Mouse (Mus musculus) erythroblast, embryonic 14.5 days (primary cell): ENCODE results near the gene Resf1. TPM values are rescaled to one million over a fixed set of nuclear protein-coding genes. Genes with fewer than 3 reads are reported as not detected.
"Not testable (repeated sequence)": the region's sequence is repeated elsewhere in the genome, so short reads cannot be mapped to it uniquely, and the experiment has no call there.

Experiments
- H3K27me3 ChIP-seq: 2 replicates; pipeline ENCODE4 v1.6.1; 2012; ENCODE audit warnings: inconsistent platforms; ENCODE audit not compliant: control insufficient read depth
- H3K36me3 ChIP-seq: 2 replicates; pipeline ENCODE4 v1.6.1; 2012; ENCODE audit warnings: mild to moderate bottlenecking, inconsistent platforms; ENCODE audit not compliant: control insufficient read depth
- H3K4me1 ChIP-seq: 2 replicates; pipeline ENCODE4 v1.6.1; 2012; ENCODE audit warnings: inconsistent platforms; ENCODE audit not compliant: control insufficient read depth
- H3K4me3 ChIP-seq: replicated peaks from 2 replicates; pipeline ENCODE3; 2012; ENCODE audit warnings: moderate library complexity, mild to moderate bottlenecking, inconsistent platforms
- H3K9me3 ChIP-seq: 2 replicates; pipeline ENCODE4 v1.6.1; 2012; ENCODE audit warnings: low read length, inconsistent platforms, mixed read lengths; ENCODE audit not compliant: control insufficient read depth
- GATA1 ChIP-seq: IDR thresholded peaks from 2 replicates; pipeline ENCODE4 v1.6.1; 2012; ENCODE audit warnings: low read length, inconsistent platforms, mixed read lengths
- TAL1 ChIP-seq: IDR thresholded peaks from 3 replicates; pipeline ENCODE4 v1.6.1; 2012; ENCODE audit warnings: low read length, inconsistent platforms, mixed read lengths
- polyA plus RNA-seq: library from polyadenylated mRNA; stranded (reverse); fragments of >175 nt; gene quantifications from 2 replicates; pipeline ENCODE4 v1.2.3, GENCODE M21; 2012

The Resf1 gene
- 0.14 and 0.28 TPM in 2 replicates for polyA plus RNA-seq

- Histone ChIP-seq H3K27me3 (no peaks in the 10 kb centered on the region), H3K4me3 (peak within 1 kb of the TSS; percentile 93), H3K4me1 (peaks cover 50% of the 10 kb centered on the region), H3K36me3 (peaks cover 37% of the 10 kb centered on the region), H3K9me3 (peaks cover 14% of the 10 kb centered on the region)
- TF ChIP-seq GATA1 (no peak), TAL1 (no peak)
Measured at GRCm38 (mm10) chr6:149308956-149309932, at the start of gene Resf1. TSS of gene Resf1 (plus strand) at chr6:149309414.

- Histone ChIP-seq H3K27me3 (no peaks in the 10 kb centered on the region), H3K4me1 (no peaks in the 10 kb centered on the region; the same call in 1 of the 2 replicates), H3K36me3 (no peaks in the 10 kb centered on the region), H3K9me3 (peaks cover 3% of the 10 kb centered on the region), H3K4me3 (no peak overlapping the region)
- TF ChIP-seq GATA1 (no peak), TAL1 (no peak)
Measured at GRCm38 (mm10) chr6:149260801-149261239, 48.4 kb upstream of the Resf1 start.

- Histone ChIP-seq H3K4me3 (no peak overlapping the region), H3K27me3 (no peaks in the 10 kb centered on the region), H3K36me3 (no peaks in the 10 kb centered on the region), H3K9me3 (peaks cover 6% of the 10 kb centered on the region; the same call in 1 of the 2 replicates), H3K4me1 (no peaks in the 10 kb centered on the region)
- TF ChIP-seq TAL1, result no peak
- TF ChIP-seq GATA1, result no peak
Measured at GRCm38 (mm10) chr6:149267951-149268350, 41.3 kb upstream of the Resf1 start.

GRCm38 (mm10) chr6:149278248-149278731 is 30.9 kb upstream of the Resf1 start:
- H3K27me3 ChIP-seq, result no peaks in the 10 kb centered on the region
- peaks cover 7% of the 10 kb centered on the region for H3K36me3 ChIP-seq
- peaks cover 17% of the 10 kb centered on the region for H3K9me3 ChIP-seq
- peak overlapping the region; percentile 14 for H3K4me3 ChIP-seq
- TF ChIP-seq GATA1 (peak; percentile 64), TAL1 (peak; percentile 65)
- peaks cover 36% of the 10 kb centered on the region for H3K4me1 ChIP-seq

GRCm38 (mm10) chr6:149278866-149279265 is 30.3 kb upstream of the Resf1 start:
- Histone ChIP-seq H3K36me3 (peaks cover 7% of the 10 kb centered on the region), H3K9me3 (peaks cover 21% of the 10 kb centered on the region), H3K27me3 (no peaks in the 10 kb centered on the region), H3K4me3 (no peak overlapping the region), H3K4me1 (peaks cover 36% of the 10 kb centered on the region)
- TF ChIP-seq TAL1 (no peak), GATA1 (no peak)

GRCm38 (mm10) chr6:149280511-149280910 is 28.7 kb upstream of the Resf1 start:
- Histone ChIP-seq H3K27me3 (no peaks in the 10 kb centered on the region), H3K4me3 (no peak overlapping the region), H3K4me1 (peaks cover 36% of the 10 kb centered on the region), H3K36me3 (peaks cover 7% of the 10 kb centered on the region), H3K9me3 (peaks cover 21% of the 10 kb centered on the region)
- no peak for TF ChIP-seq GATA1
- TF ChIP-seq TAL1, result no peak

GRCm38 (mm10) chr6:149288190-149288589 is 21.0 kb upstream of the Resf1 start:
- H3K36me3 ChIP-seq, H3K4me1 ChIP-seq, H3K9me3 ChIP-seq, H3K4me3 ChIP-seq, H3K27me3 ChIP-seq: not testable (repeated sequence)

GRCm38 (mm10) chr6:149303231-149303630 is 6.0 kb upstream of the Resf1 start:
- H3K4me3 ChIP-seq, H3K27me3 ChIP-seq, H3K36me3 ChIP-seq, H3K4me1 ChIP-seq: not testable (repeated sequence)
- peaks cover 13% of the 10 kb centered on the region for H3K9me3 ChIP-seq

GRCm38 (mm10) chr6:149307092-149307491 is 2.1 kb upstream of the Resf1 start:
- H3K27me3 ChIP-seq, result no peaks in the 10 kb centered on the region
- TF ChIP-seq TAL1 (no peak), GATA1 (no peak)
- H3K4me1 ChIP-seq, result peaks cover 38% of the 10 kb centered on the region
- H3K9me3 ChIP-seq, result peaks cover 14% of the 10 kb centered on the region
- peaks cover 17% of the 10 kb centered on the region for H3K36me3 ChIP-seq
- H3K4me3 ChIP-seq, result no peak overlapping the region
